Mouse (Mus musculus) hindlimb bud, embryonic 11.5 days (tissue): ENCODE results near the gene Mmp15.
"Not testable (repeated sequence)": the region's sequence is repeated elsewhere in the genome, so short reads cannot be mapped to it uniquely, and the experiment has no call there.

Experiments used
- DNase-seq: peaks from one replicate; pipeline ENCODE4 v3.0.0-alpha.2; 2012; ENCODE audit warnings: low read depth, low spot score; ENCODE audit errors: extremely low spot score

Gene Mmp15

DNA sequence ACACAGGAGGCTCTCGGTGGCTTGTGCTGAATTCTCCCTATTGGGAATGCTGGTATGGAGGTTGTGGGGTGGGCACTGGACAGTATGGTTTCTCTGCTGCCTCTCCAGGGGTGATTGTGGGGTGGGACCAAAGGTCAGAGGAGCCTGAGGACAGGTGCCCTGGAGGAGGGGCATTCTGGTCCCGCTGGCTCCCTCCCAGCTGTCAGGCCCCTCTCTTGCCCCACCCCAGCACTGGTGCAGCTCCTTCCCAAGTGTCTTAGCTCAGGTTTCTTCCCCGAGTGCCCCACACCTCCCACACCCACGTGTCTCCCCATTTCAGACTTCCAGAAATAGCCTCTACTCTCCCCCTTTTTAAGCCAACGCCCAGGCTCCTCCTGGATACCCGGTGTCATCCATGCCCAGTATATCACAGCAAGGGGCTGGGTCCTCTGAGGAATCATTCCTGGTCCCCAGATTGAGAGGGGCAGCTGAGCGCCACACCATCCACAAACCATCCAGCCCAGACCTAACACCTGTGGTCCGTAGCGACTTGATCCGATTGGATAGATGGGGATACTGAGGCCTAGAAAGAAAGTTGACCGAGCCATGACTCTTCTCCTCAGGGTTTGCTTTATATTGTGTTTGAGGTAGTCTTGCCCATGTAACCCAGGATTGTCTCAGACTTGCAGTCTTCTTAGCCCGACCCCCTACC lies 24.4 kb downstream of the Mmp15 start:
- DNase-seq = no peak

DNA sequence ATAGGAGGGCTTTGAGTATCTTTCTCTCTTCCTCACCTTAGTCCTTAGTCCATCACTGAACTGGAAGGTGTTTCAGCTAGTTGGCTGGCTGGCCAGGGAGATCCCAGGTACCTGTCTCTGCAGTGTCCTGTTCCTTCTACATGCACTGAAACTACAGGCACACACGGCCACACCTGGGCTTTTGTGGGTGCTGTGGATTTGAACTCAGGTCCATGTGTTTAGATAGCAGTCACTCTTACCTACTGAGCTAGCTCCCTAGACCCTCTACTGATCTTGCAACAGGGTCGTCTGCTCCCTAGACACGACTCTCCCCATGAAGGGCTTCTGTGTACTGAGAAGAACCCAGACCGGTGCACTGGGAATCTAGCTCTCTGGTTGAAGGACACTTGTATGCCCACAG lies 25.0 kb downstream of the Mmp15 start:
- DNase-seq = no peak

- no peak for DNase-seq
These were observed 25.8 kb downstream of the Mmp15 start for GRCm38 (mm10) chr8:95377863-95378291.

DNA sequence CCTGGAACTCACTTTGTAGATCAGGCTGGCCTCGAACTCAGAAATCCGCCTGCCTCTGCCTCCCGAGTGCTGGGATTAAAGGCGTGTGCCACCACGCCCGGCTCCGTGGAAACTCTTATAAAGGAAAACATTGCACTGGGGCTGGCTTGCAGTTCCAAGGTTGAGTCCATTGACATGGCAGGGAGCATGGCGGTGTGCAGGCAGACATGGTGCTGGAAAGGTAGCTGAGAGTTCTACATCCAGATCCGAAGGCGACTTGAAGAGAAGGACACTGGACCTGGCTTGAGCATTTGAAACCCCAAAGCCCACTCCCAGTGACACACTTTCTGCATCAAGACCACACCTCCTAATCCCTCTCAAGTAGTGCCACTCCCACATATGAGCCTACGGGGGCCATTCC lies 26.9 kb downstream of the Mmp15 start:
- DNase-seq = not testable (repeated sequence)

DNA sequence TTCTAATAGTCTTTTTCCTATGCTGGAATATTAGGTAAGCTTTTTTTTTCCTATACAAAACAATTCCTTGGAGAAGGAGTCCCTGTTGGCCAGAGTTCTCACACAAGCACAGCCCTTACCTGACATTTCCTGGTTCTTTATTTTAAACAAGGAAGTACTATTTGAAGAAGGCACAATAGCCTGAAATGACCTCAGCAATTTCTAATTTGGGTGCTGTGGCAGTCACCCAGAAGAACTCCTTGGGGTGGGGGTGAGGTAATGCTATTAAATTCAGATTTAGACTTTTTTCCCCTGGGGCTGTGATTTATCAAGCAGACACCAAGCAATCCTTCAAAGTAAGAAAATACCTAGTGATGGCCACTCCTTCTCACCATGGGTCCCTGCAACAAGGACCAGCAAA lies 28.9 kb downstream of the Mmp15 start:
- DNase-seq = no peak

GRCm38 (mm10) chr8:95381595-95381994 lies 29.5 kb downstream of the Mmp15 start:
- no peak for DNase-seq

GRCm38 (mm10) chr8:95384501-95384900 lies 32.4 kb downstream of the Mmp15 start:
- no peak for DNase-seq

GRCm38 (mm10) chr8:95386037-95386436 lies 34.0 kb downstream of the Mmp15 start:
- DNase-seq = no peak

GRCm38 (mm10) chr8:95387221-95387620 lies 35.2 kb downstream of the Mmp15 start:
- no peak for DNase-seq

DNA sequence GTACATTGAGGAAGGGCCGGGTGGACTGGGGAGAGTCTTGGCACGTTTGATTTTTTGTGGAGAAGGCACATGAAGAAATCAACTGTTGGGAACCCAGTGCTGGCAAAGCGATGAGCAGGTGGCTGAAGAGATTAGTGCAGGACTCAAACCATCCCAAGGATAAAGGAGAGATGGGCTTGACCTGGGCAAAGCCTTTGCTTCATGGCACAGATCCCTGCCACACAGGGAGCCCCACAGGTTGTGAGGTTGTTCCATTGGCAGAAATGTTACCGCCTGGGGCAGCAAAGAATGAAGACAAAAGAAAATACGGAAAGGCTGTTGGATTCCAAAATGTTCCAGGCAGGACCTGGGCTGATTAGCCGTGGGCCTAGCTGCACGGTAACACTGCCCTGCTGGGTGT lies 35.9 kb downstream of the Mmp15 start:
- DNase-seq = no peak

DNA sequence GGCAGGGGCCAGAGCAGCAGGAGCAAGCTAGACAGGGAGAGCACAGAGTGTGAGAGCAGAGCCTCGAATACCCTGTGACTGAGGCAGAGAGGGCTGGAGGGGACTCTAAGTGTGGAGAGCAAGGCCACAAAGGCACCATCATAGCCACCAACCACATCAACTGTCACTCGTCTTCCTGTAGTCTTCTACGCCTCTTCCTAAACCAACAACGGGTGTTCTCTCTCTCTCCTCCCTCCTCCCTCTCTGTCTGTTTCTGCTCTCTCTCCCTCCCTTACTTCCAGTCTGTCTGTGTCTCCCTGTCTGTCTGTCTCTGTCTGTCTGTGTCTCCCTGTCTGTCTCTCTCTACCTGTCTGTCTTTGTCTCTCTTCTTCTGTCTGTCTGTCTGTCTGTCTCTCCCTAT lies 38.2 kb downstream of the Mmp15 start:
- no peak for DNase-seq

DNA sequence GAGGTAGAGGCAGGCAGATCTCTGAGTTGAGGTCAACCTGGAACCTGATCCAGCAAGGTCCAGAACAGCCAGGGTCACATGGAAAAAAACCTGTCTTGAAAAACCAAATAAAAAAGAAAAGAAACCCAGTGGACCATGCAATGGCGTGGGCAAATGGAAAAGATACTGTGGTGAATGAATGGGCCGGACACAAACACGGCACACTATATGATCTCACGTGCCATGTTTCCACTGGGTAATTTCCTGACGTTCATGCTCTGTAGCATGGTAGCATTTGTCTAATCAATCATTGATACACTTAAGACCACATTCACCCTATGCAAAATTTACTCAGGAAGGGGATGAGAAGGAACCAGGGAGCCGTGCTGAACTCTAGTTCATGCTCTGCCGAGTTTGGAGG lies 39.0 kb downstream of the Mmp15 start:
- no peak for DNase-seq

DNA sequence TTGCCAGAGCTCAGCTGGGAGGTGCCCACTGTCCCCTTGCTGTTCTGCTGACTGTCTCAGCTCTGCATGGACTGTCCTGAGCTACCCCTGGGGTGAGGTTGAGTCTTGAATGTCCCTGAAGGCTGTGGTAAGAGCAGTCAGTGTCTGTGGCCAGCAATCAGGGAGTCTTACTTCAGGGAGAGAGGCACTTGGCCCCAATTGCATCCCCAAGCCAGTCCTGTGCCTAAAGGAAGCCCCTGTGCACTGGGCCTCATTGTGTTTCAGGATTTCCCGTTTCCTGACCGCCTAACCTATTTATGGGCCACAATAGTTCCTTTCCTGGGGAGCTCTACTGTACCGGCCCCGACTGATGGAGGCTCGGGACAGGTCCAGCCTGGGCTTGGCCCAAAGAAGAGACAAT lies 40.5 kb downstream of the Mmp15 start:
- no peak for DNase-seq

DNA sequence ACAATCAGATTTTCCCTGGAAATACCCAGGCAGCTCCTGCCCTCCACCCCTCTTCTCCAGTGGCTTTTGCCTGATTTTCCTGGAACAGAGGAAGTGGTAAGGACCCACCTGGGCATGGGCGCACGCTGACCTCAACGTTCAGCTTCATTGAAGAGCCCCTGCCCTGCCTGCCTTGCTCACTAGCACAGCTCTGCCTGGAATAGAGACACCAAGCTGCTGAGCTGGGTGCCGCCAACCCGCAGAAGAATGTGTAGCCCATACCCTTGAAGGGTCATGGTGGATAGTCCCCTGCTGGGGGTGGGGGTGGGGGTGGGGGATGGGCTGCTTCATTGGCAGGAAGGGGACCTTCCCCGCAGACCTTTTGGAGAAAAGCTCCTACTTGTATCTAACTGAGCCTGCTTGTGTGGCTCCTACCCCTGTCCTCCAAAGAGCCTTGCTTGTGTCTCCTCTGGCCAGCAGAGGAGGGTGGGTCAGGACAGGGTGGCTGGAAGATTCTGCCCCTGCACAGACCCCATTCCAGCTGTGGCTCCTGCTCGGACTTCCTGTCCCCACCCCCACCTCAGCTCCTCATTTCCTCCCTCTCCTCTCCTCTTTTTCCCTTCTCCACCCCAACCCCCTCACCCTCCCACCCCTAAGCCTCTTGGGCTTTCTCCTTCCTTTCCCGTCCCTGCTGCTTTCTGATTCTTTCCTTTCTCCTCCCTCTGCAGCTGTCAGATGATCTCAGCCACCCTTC lies 43.3 kb downstream of the Mmp15 start:
- DNase-seq = no peak

GRCm38 (mm10) chr8:95396752-95397151 lies 44.7 kb downstream of the Mmp15 start:
- no peak for DNase-seq

- no peak for DNase-seq
These were observed 45.1 kb downstream of the Mmp15 start for GRCm38 (mm10) chr8:95397201-95397600.

DNA sequence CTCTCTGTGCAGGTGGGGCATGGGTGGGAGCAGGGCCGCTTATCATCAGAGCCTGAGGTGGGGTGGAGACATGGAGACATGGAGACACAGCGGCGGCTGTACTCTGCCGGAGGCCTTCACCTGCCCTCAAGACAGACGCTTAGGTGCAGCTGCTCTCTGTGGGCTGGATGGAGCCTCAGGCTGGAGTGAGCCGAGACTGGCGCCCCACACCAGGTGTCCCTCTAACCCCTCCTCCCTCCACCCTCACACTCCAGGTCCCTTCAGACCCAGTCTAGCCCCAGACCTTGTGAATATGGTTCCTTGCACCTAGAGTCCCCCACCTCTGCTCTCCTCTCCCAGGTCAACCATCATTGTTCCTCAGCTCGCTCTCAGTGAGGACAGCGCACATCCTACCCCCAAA lies 47.1 kb downstream of the Mmp15 start:
- no peak for DNase-seq

DNA sequence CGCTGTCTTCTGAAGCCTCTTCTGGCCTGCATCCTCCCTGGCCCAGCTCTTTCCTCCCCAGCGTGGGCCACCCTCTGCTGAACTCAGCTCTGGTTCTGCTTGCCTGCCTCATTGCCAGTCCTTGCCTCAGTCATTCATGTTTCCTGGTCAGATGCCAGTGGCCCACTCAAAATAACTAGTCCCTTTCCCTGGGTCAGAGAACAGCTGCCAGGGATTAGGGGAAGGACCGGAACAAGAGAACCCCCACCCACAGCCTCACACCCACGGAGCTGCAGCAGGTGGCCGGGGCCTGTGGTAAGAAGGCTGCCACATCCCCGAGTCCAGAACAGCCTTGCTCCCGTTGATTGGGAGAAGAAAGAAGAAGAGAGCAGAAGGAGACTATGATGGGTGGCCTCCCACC lies 49.0 kb downstream of the Mmp15 start:
- no peak for DNase-seq

DNA sequence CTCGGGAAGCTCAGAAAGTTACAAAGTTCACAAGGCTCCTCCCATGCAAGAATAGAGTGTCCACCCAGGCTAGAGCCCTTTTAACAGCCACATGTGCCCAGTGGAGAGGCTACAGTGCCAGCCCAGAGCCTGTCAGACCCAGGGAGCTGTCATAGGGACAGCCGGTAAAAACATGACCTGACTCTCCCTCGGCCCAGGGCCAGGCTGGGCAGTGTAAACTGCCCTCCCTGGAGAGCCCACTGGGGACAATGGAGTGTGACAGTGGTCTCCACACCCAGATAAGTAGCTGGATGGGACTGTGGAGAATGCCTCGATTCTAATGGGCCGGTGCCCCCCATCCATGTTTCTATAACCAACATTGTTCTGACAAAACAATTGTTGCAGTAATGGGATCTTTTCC lies 57.5 kb downstream of the Mmp15 start:
- DNase-seq = no peak

GRCm38 (mm10) chr8:95411309-95411972 lies 59.4 kb downstream of the Mmp15 start:
- no peak for DNase-seq

DNA sequence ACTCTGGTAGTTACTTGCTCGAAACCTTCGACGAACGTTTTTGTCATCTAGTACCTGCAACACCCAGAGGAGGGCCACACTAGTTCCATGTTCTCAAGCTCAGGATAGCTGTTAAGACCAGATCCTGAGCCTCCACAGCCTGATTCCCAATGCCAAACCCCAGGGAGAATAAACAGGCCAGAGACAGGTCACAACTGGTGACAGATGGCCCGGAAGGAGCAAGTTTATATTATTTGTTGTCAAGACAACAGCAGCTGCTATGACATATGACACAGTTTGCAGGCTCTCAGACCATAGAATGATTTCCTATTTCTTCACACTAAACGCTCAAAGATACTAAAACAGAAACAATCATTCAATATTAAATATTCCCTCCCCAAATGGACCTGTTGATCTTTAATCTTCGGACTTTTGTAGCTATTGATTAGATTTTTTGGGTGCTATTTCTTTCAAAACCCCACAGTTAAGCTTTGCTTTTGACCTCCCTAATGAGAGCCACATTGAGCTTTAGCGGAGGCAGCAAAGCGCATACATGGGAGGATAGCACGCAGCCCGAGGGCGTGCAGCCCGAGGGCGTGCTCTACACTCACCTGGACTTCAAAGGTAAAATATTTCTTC lies 70.2 kb downstream of the Mmp15 start:
- no peak for DNase-seq
